Mouse (Mus musculus) layer of hippocampus, postnatal 36 days (tissue): ENCODE results near the gene Ubr7. TPM values are rescaled to one million over a fixed set of nuclear protein-coding genes. Genes with fewer than 3 reads are reported as not detected.

ENCODE experiments used
- DNase-seq, 2 experiments: peaks; one replicate each; pipeline ENCODE4 v3.0.0; 2022
- total RNA-seq, 2 experiments: library from RNA; stranded (reverse); gene quantifications; 2 replicates each; pipeline ENCODE4 v1.2.3; 2021

The Ubr7 gene
- total RNA-seq, 2 experiments from 2014 or later: 32.1 to 34.2 TPM

GRCm38 (mm10) chr12:102743589-102744574, 13.9 kb upstream of the Ubr7 start, which contains the start of the genes Moap1 and Tmem251:
Moap1 (minus strand) TSS chr12:102743661.
Tmem251 (plus strand) TSS chr12:102743762.
- DNase-seq: peak; percentile 89

GRCm38 (mm10) chr12:102744839-102745238, 12.9 kb upstream of the Ubr7 start:
- DNase-seq: no peak

- DNase-seq: no peak
Observed at GRCm38 (mm10) chr12:102748256-102748655, 9.5 kb upstream of the Ubr7 start.

GRCm38 (mm10) chr12:102756304-102756703, 1.5 kb upstream of the Ubr7 start:
- DNase-seq: no peak

- no peak for DNase-seq
Observed at GRCm38 (mm10) chr12:102757055-102757688, 595 bp upstream of the Ubr7 start.

- DNase-seq: no peak
Observed at GRCm38 (mm10) chr12:102758403-102758756, 613 bp downstream of the Ubr7 start, which contains the start of gene Gm20604. Gm20604 (minus strand) TSS chr12:102758672.

GRCm38 (mm10) chr12:102758936-102759335, 1.2 kb downstream of the Ubr7 start:
- no peak for DNase-seq

GRCm38 (mm10) chr12:102761668-102762067, 3.9 kb downstream of the Ubr7 start:
- DNase-seq: no peak

GRCm38 (mm10) chr12:102763696-102764095, 5.9 kb downstream of the Ubr7 start:
- DNase-seq: no peak

GRCm38 (mm10) chr12:102769000-102769399, 11.2 kb downstream of the Ubr7 start:
- DNase-seq: no peak

- DNase-seq: no peak
Observed at GRCm38 (mm10) chr12:102771601-102772000, 13.8 kb downstream of the Ubr7 start.

GRCm38 (mm10) chr12:102772676-102773075, 14.9 kb downstream of the Ubr7 start:
- DNase-seq: no peak

GRCm38 (mm10) chr12:102776035-102776434, 18.3 kb downstream of the Ubr7 start:
- no peak for DNase-seq

GRCm38 (mm10) chr12:102778151-102778550, 20.4 kb downstream of the Ubr7 start:
- no peak for DNase-seq

GRCm38 (mm10) chr12:102779452-102779851, 21.7 kb downstream of the Ubr7 start:
- no peak for DNase-seq

- no peak for DNase-seq
Observed at GRCm38 (mm10) chr12:102782841-102783240, 25.1 kb downstream of the Ubr7 start.

GRCm38 (mm10) chr12:102784899-102785592, 27.3 kb downstream of the Ubr7 start:
- no peak for DNase-seq

- peak; percentile 44 to 45 for DNase-seq
Observed at GRCm38 (mm10) chr12:102785593-102785985, 27.8 kb downstream of the Ubr7 start.

- DNase-seq: no peak
Observed at GRCm38 (mm10) chr12:102787927-102788326, 30.2 kb downstream of the Ubr7 start.

- DNase-seq: no peak
Observed at GRCm38 (mm10) chr12:102799528-102799927, 41.8 kb downstream of the Ubr7 start.

GRCm38 (mm10) chr12:102814858-102815257, 57.1 kb downstream of the Ubr7 start:
- no peak for DNase-seq

GRCm38 (mm10) chr12:102826399-102826798, 68.6 kb downstream of the Ubr7 start:
- DNase-seq: no peak

- DNase-seq: no peak
Observed at GRCm38 (mm10) chr12:102827119-102827518, 69.4 kb downstream of the Ubr7 start.
